Mouse (Mus musculus) limb, embryonic 13.5 days (tissue): ENCODE measurements around the gene Stk11. TPM values are rescaled to one million over a fixed set of nuclear protein-coding genes. Genes with fewer than 3 reads are reported as not detected.

Experiments used
- ATAC-seq: fragments of 200-750 bp; cut with Nextera tagmentation; 2 replicates; pipeline ENCODE4 v1.8.0; 2017; ENCODE audit warnings: low read depth, moderate number of reproducible peaks, moderate TSS enrichment; ENCODE audit not compliant: low FRiP score
- H3K27ac ChIP-seq: fragments of 300-500 bp; sonication (generic); 2 replicates; pipeline ENCODE4 v1.5.1; 2015; ENCODE audit warnings: inconsistent platforms, mild to moderate bottlenecking, moderate library complexity
- H3K27me3 ChIP-seq: fragments of 300-500 bp; sonication (generic); 2 replicates; pipeline ENCODE4 v1.6.1; 2015; ENCODE audit warnings: mild to moderate bottlenecking, inconsistent platforms
- H3K36me3 ChIP-seq: fragments of 300-500 bp; sonication (generic); 2 replicates; pipeline ENCODE4 v1.6.1; 2015; ENCODE audit warnings: inconsistent platforms, mild to moderate bottlenecking, moderate library complexity
- H3K4me1 ChIP-seq: fragments of 300-500 bp; sonication (generic); 2 replicates; pipeline ENCODE4 v1.6.1; 2015; ENCODE audit warnings: inconsistent platforms
- H3K4me2 ChIP-seq: fragments of 300-500 bp; sonication (generic); replicated peaks from 2 replicates; pipeline ENCODE4 v1.6.1; 2015; ENCODE audit warnings: inconsistent platforms, mild to moderate bottlenecking, moderate library complexity
- H3K4me3 ChIP-seq: fragments of 300-500 bp; sonication (generic); 2 replicates; pipeline ENCODE4 v1.5.1; 2015; ENCODE audit warnings: moderate library complexity, mild to moderate bottlenecking, inconsistent platforms
- H3K9ac ChIP-seq: fragments of 300-500 bp; sonication (generic); 2 replicates; pipeline ENCODE4 v1.6.1; 2015; ENCODE audit warnings: mild to moderate bottlenecking, inconsistent platforms
- H3K9me3 ChIP-seq: fragments of 300-500 bp; sonication (generic); 2 replicates; pipeline ENCODE4 v1.6.1; 2016; ENCODE audit warnings: inconsistent platforms
- WGBS: fragments of 180-500 bp; shearing (Covaris S2); methylation state at CpG from one replicate; pipeline ENCODE4 v1.1.7; 2015; 5-methylcytosine and 5-hydroxymethylcytosine counted together
- polyA plus RNA-seq: library from polyadenylated mRNA; unstranded; fragments of >200 nt; fragmentation: Nextera tagmentation; extraction: Ambion mirVana; gene quantifications from 2 replicates; pipeline ENCODE4 v1.2.1, GENCODE M21; 2015

The Stk11 gene
- polyA plus RNA-seq, 1 experiment from 2014 or later, result 17.4 TPM

DNA sequence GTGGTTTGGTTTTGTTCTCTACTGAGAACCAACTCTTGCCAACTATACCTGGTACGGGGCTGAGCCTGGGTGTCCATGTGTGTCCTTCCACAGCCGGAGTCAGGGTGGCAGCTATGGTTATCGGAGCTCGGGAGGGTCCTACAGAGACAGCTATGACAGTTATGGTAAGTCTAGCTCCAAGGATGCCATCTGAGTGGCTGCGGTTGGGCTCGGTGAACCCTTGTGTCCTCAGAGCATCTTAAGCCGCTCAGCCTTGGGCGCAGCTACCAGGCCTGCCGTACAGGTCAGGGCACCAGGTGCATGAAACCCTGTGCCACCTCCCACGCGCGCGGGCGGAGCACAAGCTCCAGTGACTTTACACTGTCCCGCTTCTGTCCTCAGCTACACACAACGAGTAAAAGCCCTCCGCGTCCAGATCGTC, 55.0 kb downstream of the Stk11 start:
- H3K27me3 ChIP-seq, result no peaks in the 10 kb centered on the region
- 0 out of 2 replicates have a peak overlapping the region, but pooled peaks have one; percentile 26 for H3K9ac ChIP-seq
- no peak overlapping the region for H3K4me3 ChIP-seq
- WGBS, result 97% methylated on average over 19 of the region's 19 CpGs
- H3K36me3 ChIP-seq, result peaks cover 32% of the 10 kb centered on the region
- H3K9me3 ChIP-seq, result no peaks in the 10 kb centered on the region
- H3K4me1 ChIP-seq, result peaks cover 60% of the 10 kb centered on the region
- no peak overlapping the region for H3K4me2 ChIP-seq
- no peak for ATAC-seq
- no peak overlapping the region for H3K27ac ChIP-seq

DNA sequence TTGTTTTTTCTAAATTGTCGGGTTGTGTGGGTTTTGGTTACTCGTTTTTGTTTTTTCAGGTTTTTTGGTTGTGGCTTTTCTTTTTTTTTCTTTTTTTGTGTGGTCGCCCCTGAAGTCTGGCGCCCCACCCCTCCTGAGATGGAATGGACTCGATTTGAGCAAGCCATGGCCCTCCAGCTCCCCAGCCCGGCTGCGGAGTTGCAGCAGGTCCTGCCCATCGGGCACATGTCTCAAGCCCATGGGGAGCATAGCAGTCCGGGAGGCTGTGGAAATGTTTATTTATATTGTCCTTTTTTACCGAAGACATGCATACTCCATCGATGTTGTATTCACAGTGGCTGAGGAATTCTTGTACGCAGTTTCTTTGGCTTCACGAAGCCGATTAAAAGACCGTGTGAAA, 55.6 kb downstream of the Stk11 start:
- H3K9ac ChIP-seq, result no peak overlapping the region
- ATAC-seq, result no peak
- no peaks in the 10 kb centered on the region for H3K9me3 ChIP-seq
- no peak overlapping the region for H3K4me2 ChIP-seq
- peak overlapping the region; percentile 57; the same call in 1 of the 2 replicates for H3K4me3 ChIP-seq
- 92% methylated on average over 15 of the region's 15 CpGs for WGBS
- H3K27me3 ChIP-seq, result no peaks in the 10 kb centered on the region
- no peak overlapping the region for H3K27ac ChIP-seq
- peaks cover 32% of the 10 kb centered on the region for H3K36me3 ChIP-seq
- H3K4me1 ChIP-seq, result peaks cover 58% of the 10 kb centered on the region

GRCm38 (mm10) chr10:80171760-80172526, 56.3 kb downstream of the Stk11 start:
- Histone ChIP-seq H3K27me3 (no peaks in the 10 kb centered on the region), H3K27ac (peak overlapping the region; percentile 73; the same call in 1 of the 2 replicates), H3K9me3 (no peaks in the 10 kb centered on the region), H3K4me1 (peaks cover 53% of the 10 kb centered on the region), H3K36me3 (peaks cover 32% of the 10 kb centered on the region), H3K4me2 (peak overlapping the region; percentile 69), H3K9ac (peak overlapping the region; percentile 63; the same call in 1 of the 2 replicates), H3K4me3 (peak overlapping the region; percentile 57)
- 85% methylated on average over 45 of the region's 45 CpGs for WGBS
- no peak for ATAC-seq

DNA sequence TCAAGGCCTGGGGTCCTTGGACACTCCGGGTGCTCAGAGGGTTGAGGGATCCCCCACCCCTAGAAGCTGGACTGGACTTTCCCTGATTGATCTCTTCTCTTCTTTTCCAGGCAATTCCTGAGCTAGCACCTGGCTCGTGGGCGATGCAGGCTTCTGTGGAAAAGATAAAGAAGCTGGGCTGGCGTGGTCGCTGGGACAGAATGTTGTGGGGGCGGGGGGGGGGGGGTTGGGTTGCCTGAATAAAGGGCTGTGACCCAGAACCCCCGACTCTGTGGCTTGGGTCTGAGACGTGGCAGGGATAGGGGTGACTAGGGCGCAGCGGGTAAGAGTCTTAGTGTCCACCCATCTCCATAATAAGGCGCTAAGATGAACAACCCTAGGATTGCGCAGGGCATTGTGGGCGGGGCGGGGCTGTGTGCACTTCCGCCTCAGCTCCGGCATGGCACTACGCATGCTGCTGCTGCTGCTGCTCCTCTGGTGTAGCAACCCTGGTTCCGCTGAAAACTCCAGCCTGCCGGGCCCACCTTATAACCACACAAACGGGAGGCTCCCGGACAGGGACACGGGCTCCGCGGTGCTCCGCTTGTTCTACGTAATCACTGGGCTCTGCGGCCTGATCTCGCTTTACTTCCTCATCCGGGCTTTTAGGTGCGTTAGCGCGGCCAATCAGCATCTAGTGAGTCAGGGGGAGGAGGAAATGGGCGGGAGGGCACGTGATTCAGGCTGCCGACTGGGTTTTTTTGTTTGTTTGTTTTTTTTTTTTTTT, 57.1 kb downstream of the Stk11 start, which contains the start of gene 1600002K03Rik:
1600002K03Rik (plus strand) TSS at position 418 of the 766 bp plus-strand sequence.
- no peaks in the 10 kb centered on the region for H3K27me3 ChIP-seq
- ATAC-seq, result peak; percentile 70
- peak within 1 kb of the TSS; percentile 73; the same call in 1 of the 2 replicates for H3K27ac ChIP-seq
- H3K4me2 ChIP-seq, result peak within 1 kb of the TSS; percentile 69
- H3K9ac ChIP-seq, result peak within 1 kb of the TSS; percentile 63
- 7% methylated on average over 35 of the region's 35 CpGs for WGBS
- no peaks in the 10 kb centered on the region for H3K9me3 ChIP-seq
- H3K36me3 ChIP-seq, result peaks cover 32% of the 10 kb centered on the region
- peaks cover 50% of the 10 kb centered on the region for H3K4me1 ChIP-seq
- peak within 1 kb of the TSS; percentile 57 for H3K4me3 ChIP-seq

DNA sequence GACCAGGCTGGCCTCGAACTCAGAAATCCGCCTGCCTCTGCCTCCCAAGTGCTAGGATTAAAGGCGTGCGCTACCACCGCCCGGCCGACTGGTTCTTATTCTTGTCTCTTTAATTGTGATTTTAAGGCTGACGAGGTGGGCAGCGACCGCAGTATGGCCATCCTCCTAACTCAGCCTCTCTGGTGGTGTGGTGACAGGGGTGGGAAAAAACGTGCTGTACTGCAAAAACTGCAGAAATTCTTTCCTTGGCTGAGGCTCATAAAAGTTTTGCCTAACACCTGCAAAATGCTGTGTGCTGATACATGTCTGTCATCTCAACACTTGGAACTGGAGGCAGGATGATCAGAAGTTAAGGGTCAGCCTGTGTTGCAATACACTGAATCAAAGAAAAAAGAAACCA, 57.8 kb downstream of the Stk11 start:
- Histone ChIP-seq H3K27me3 (no peaks in the 10 kb centered on the region), H3K4me3 (peak overlapping the region; percentile 57), H3K4me1 (peaks cover 50% of the 10 kb centered on the region), H3K27ac (no peak overlapping the region; the same call in 1 of the 2 replicates), H3K9ac (peak overlapping the region; percentile 63), H3K36me3 (peaks cover 32% of the 10 kb centered on the region), H3K4me2 (peak overlapping the region; percentile 69), H3K9me3 (no peaks in the 10 kb centered on the region)
- 11% methylated on average over 11 of the region's 11 CpGs for WGBS
- ATAC-seq, result no peak

- 86% methylated on average over 10 of the region's 10 CpGs for whole genome bisulfite sequencing
- H3K27me3 ChIP-seq, result no peaks in the 10 kb centered on the region
- H3K4me2 ChIP-seq, result no peak overlapping the region
- ATAC-seq, result no peak
- peaks cover 32% of the 10 kb centered on the region for H3K36me3 ChIP-seq
- no peaks in the 10 kb centered on the region for H3K9me3 ChIP-seq
- H3K4me3 ChIP-seq, result no peak overlapping the region
- H3K9ac ChIP-seq, result no peak overlapping the region
- peaks cover 43% of the 10 kb centered on the region for H3K4me1 ChIP-seq
- peak overlapping the region; percentile 22; the same call in 1 of the 2 replicates for H3K27ac ChIP-seq
Measured at GRCm38 (mm10) chr10:80173955-80174640, 58.5 kb downstream of the Stk11 start.

DNA sequence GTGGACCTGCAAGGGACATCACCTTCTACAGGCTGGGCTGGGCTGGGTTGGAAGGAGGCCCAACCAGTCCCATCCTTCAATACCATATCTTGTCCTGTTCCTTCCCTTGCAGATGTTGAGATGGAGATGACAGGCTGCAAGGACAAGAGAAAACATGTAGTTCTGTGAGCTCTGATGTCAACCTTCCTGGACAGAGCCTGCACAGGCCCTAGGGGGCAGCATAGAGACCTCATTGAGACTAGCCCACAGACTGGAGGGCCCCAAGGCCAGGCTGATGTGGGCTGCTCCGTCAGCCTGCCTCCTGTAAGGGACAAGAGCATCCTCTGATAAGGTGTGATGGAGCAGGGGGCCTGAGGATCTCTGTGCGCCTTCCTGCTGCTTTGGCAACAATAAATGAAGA, 59.1 kb downstream of the Stk11 start:
- Histone ChIP-seq H3K27ac (no peak overlapping the region), H3K27me3 (no peaks in the 10 kb centered on the region), H3K4me1 (peaks cover 39% of the 10 kb centered on the region), H3K9me3 (no peaks in the 10 kb centered on the region), H3K4me2 (no peak overlapping the region), H3K9ac (no peak overlapping the region), H3K4me3 (no peak overlapping the region), H3K36me3 (peaks cover 27% of the 10 kb centered on the region)
- ATAC-seq, result no peak
- 46% methylated on average over 2 of the region's 2 CpGs for WGBS

GRCm38 (mm10) chr10:80175536-80176269, 60.1 kb downstream of the Stk11 start:
- no peak overlapping the region; the same call in 1 of the 2 replicates for H3K27ac ChIP-seq
- H3K4me1 ChIP-seq, result peaks cover 42% of the 10 kb centered on the region
- no peak for ATAC-seq
- H3K4me2 ChIP-seq, result no peak overlapping the region
- WGBS, result 22% methylated on average over 4 of the region's 4 CpGs
- no peak overlapping the region for H3K9ac ChIP-seq
- H3K27me3 ChIP-seq, result no peaks in the 10 kb centered on the region
- H3K4me3 ChIP-seq, result no peak overlapping the region
- H3K9me3 ChIP-seq, result no peaks in the 10 kb centered on the region
- peaks cover 17% of the 10 kb centered on the region for H3K36me3 ChIP-seq

GRCm38 (mm10) chr10:80176270-80176834, 60.7 kb downstream of the Stk11 start:
- Histone ChIP-seq H3K36me3 (peaks cover 11% of the 10 kb centered on the region), H3K27me3 (no peaks in the 10 kb centered on the region), H3K4me2 (no peak overlapping the region), H3K9ac (no peak overlapping the region), H3K4me3 (no peak overlapping the region), H3K27ac (no peak overlapping the region), H3K9me3 (no peaks in the 10 kb centered on the region), H3K4me1 (peaks cover 45% of the 10 kb centered on the region)
- WGBS, result 72% methylated on average over 5 of the region's 5 CpGs
- ATAC-seq, result no peak

DNA sequence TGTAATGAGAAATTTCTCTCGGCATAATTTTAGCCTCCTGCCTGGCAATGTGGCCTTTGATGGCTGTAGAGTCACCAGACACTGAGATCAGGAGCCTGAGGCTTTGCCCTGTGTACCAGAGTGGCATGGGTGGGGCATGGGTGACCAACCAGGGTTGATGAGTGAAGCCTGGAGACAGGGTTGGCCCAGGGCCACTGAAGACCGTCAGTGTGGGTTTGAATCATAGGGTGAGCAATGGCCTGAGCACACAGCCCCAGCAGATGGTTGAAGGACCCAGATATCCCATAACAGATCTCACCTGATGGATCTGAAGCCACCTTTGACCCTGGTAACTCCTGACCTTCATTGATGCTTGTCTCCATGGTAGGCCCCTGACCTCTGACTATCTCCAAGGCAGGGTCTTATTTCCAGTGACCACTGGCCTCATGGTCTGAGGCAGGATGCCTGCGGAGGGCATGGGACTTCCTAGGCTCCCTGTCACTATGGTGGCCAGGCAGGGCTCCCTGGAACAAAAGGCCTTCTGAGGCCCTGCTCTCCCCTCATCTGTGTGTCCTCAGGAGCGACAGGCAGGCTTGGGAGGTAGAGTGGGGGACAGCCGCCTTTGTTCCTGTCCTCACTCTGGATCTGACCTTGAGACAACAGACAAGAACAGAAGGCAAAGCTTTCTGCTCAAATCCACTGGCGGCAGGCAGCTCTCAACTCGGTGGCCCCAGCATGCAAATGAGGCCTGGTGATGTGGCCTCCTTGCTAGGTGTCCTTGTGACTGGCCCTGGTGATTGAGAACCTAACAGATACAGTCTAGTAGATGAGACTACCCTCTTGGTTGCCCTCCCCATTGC, 62.1 kb downstream of the Stk11 start:
- Histone ChIP-seq H3K27me3 (no peaks in the 10 kb centered on the region), H3K4me3 (no peak overlapping the region), H3K4me1 (peaks cover 40% of the 10 kb centered on the region), H3K4me2 (no peak overlapping the region), H3K27ac (no peak overlapping the region), H3K9ac (no peak overlapping the region), H3K36me3 (peaks cover 10% of the 10 kb centered on the region), H3K9me3 (no peaks in the 10 kb centered on the region)
- 84% methylated on average over 7 of the region's 7 CpGs for WGBS
- ATAC-seq, result no peak
